Mouse (Mus musculus): Measurements from ENCODE around the gene Birc6. TPM values are rescaled to one million over a fixed set of nuclear protein-coding genes. Genes with fewer than 3 reads are reported as not detected.

Birc6 gene
- total RNA-seq, 2 experiments from 2014 or later: 104 to 133 TPM

- no peak for DNase-seq (ENCODE audit: extremely low spot score in 1 of 2, low spot score in 1 of 2)
These were observed 26.0 kb downstream of the Birc6 start for GRCm38 (mm10) chr17:74554118-74554517.

- DNase-seq (ENCODE audit: extremely low spot score in 1 of 2, low spot score in 1 of 2): no peak
These were observed 31.8 kb downstream of the Birc6 start for GRCm38 (mm10) chr17:74559891-74560290.

GRCm38 (mm10) chr17:74564151-74564550, 36.1 kb downstream of the Birc6 start:
- no peak for DNase-seq (ENCODE audit: extremely low spot score in 1 of 2, low spot score in 1 of 2)

- DNase-seq (ENCODE audit: extremely low spot score in 1 of 2, low spot score in 1 of 2): no peak
These were observed 41.1 kb downstream of the Birc6 start for GRCm38 (mm10) chr17:74569219-74569618.

- no peak for DNase-seq (ENCODE audit: extremely low spot score in 1 of 2, low spot score in 1 of 2)
These were observed 42.5 kb downstream of the Birc6 start for GRCm38 (mm10) chr17:74570585-74570984.

GRCm38 (mm10) chr17:74577173-74577572, 49.1 kb downstream of the Birc6 start:
- no peak for DNase-seq (ENCODE audit: extremely low spot score in 1 of 2, low spot score in 1 of 2)

- no peak for DNase-seq (ENCODE audit: extremely low spot score in 1 of 2, low spot score in 1 of 2)
These were observed 51.5 kb downstream of the Birc6 start for GRCm38 (mm10) chr17:74579586-74579985.

- no peak for DNase-seq (ENCODE audit: extremely low spot score in 1 of 2, low spot score in 1 of 2)
These were observed 52.6 kb downstream of the Birc6 start for GRCm38 (mm10) chr17:74580738-74581137.

- DNase-seq (ENCODE audit: extremely low spot score in 1 of 2, low spot score in 1 of 2): no peak
These were observed 58.7 kb downstream of the Birc6 start for GRCm38 (mm10) chr17:74586768-74587167.

GRCm38 (mm10) chr17:74598908-74599307, 70.8 kb downstream of the Birc6 start:
- DNase-seq (ENCODE audit: extremely low spot score in 1 of 2, low spot score in 1 of 2): no peak

- DNase-seq (ENCODE audit: extremely low spot score in 1 of 2, low spot score in 1 of 2): no peak
These were observed 71.3 kb downstream of the Birc6 start for GRCm38 (mm10) chr17:74599396-74599795.

- no peak for DNase-seq (ENCODE audit: extremely low spot score in 1 of 2, low spot score in 1 of 2)
These were observed 73.1 kb downstream of the Birc6 start for GRCm38 (mm10) chr17:74601201-74601600.

- DNase-seq (ENCODE audit: extremely low spot score in 1 of 2, low spot score in 1 of 2): no peak
These were observed 102.7 kb downstream of the Birc6 start for GRCm38 (mm10) chr17:74630798-74631197.

- no peak for DNase-seq (ENCODE audit: extremely low spot score in 1 of 2, low spot score in 1 of 2)
These were observed 114.3 kb downstream of the Birc6 start for GRCm38 (mm10) chr17:74642445-74642844.

GRCm38 (mm10) chr17:74658362-74658761, 130.3 kb downstream of the Birc6 start:
- DNase-seq (ENCODE audit: extremely low spot score in 1 of 2, low spot score in 1 of 2): no peak

GRCm38 (mm10) chr17:74668010-74668409, 139.9 kb downstream of the Birc6 start:
- DNase-seq (ENCODE audit: extremely low spot score in 1 of 2, low spot score in 1 of 2): no peak

GRCm38 (mm10) chr17:74670031-74670430, 141.9 kb downstream of the Birc6 start:
- no peak for DNase-seq (ENCODE audit: extremely low spot score in 1 of 2, low spot score in 1 of 2)

- no peak for DNase-seq (ENCODE audit: extremely low spot score in 1 of 2, low spot score in 1 of 2)
These were observed 144.4 kb downstream of the Birc6 start for GRCm38 (mm10) chr17:74672446-74672845.

- peak in 1 of 2 experiments; percentile 54 for DNase-seq (ENCODE audit: extremely low spot score in 1 of 2, low spot score in 1 of 2)
These were observed 145.2 kb downstream of the Birc6 start for GRCm38 (mm10) chr17:74673251-74673650.

GRCm38 (mm10) chr17:74678061-74678460, 150.0 kb downstream of the Birc6 start:
- DNase-seq (ENCODE audit: extremely low spot score in 1 of 2, low spot score in 1 of 2): no peak

- no peak for DNase-seq (ENCODE audit: extremely low spot score in 1 of 2, low spot score in 1 of 2)
These were observed 156.8 kb downstream of the Birc6 start for GRCm38 (mm10) chr17:74684927-74685326.

GRCm38 (mm10) chr17:74688555-74688954, 160.5 kb downstream of the Birc6 start:
- DNase-seq (ENCODE audit: extremely low spot score in 1 of 2, low spot score in 1 of 2): no peak

GRCm38 (mm10) chr17:74689406-74689805, 161.3 kb downstream of the Birc6 start:
- no peak for DNase-seq (ENCODE audit: extremely low spot score in 1 of 2, low spot score in 1 of 2)

All from layer of hippocampus, postnatal 25 days (tissue).